Mouse (Mus musculus) layer of hippocampus, postnatal 14 days (tissue): ENCODE measurements around the gene Zg16. TPM values are rescaled to one million over a fixed set of nuclear protein-coding genes. Genes with fewer than 3 reads are reported as not detected.
"Not testable (repeated sequence)": the region's sequence is repeated elsewhere in the genome, so short reads cannot be mapped to it uniquely, and the experiment has no call there.

Source experiments
- DNase-seq, 2 experiments: peaks; one replicate each; pipeline ENCODE4 v3.0.0; 2021 to 2022; ENCODE audit warnings: low spot score in 2 of 2, mixed read lengths in 1 of 2
- total RNA-seq, 2 experiments: library from RNA; stranded (reverse); gene quantifications; 2 replicates each; pipeline ENCODE4 v1.2.3; 2021

Zg16 gene
- total RNA-seq, 2 experiments from 2014 or later, result not detected

DNA sequence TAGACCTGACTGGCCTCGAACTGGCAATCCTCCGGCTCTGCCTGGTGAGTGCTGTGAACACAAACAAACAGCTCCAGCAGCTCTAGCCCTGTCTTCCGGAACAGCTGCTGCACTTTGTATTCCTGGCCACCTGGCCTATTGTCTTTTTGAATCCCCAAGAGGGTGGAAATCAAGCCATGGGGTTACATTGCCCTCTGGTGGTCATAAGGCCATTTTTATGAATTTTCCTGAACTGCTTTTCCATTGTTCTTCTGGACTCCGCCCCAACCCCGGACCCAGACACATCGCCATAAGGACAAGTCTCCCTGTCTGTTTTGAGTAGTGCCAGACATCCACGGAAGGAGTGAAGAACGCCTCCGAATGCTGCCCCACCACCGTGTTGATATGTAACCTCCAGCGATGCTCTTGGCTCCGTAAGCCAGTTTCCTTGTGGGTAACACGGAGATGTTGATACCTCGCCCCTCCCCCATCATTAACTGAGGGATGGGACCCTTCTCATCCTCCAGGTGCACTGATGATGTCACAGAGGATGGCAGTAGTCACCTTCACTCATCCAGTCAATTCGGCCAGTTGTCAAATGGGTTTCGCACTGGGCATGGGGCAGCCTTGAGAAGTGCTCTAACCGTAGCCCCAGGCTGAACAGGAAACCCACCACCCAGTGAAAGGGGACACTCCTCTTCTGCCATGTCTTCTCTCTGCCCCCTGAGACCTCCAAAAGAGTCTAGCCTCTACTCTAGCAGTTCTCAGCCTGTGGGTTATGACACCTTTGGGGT lies 17.6 kb upstream of the Zg16 start:
- DNase-seq, result peak; percentile 76 to 87

GRCm38 (mm10) chr7:127103960-127104359 lies 16.8 kb upstream of the Zg16 start:
- DNase-seq, result no peak

GRCm38 (mm10) chr7:127102148-127102547 lies 15.0 kb upstream of the Zg16 start:
- no peak for DNase-seq

GRCm38 (mm10) chr7:127101451-127102016 lies 14.4 kb upstream of the Zg16 start:
- no peak for DNase-seq

DNA sequence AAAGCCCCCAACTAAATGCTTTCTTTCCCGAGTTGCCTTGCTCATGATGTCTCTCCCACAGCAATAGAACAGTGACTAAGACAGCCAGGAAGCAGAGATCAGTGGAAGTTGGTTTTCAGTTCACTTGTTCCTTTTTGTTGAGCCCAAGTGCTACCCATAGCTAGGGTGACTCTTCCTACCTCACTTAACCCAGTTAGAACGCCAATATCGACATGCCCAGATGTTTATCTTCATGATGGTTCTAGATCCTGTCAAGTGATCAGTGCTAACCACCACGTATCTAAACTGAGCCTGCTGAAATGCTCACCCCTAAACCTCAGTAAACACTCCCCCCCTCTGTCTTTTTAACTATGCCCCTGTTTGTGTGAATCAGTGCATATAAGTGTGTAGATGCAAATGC lies 12.4 kb upstream of the Zg16 start:
- DNase-seq, result no peak

- DNase-seq, result no peak
Observed at GRCm38 (mm10) chr7:127098950-127099349, 11.8 kb upstream of the Zg16 start.

DNA sequence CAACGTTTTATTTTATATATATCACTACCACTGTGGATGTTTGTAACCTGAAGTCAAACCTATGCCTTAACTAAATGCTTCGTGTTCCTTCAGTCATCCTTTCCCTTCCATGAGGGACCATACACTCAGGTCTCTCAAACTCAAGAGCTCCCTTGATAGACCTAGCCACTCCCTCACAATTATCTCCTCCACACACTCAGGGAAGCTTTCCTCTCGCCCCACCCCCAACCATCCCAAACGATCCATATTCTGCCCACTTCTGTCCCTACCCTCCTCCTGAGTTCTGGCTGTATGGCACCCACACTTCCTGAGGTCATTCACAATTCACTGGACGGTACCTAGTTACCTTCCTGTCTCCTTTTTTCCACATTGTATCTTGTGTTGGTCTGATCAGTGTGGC lies 11.4 kb upstream of the Zg16 start:
- no peak for DNase-seq

DNA sequence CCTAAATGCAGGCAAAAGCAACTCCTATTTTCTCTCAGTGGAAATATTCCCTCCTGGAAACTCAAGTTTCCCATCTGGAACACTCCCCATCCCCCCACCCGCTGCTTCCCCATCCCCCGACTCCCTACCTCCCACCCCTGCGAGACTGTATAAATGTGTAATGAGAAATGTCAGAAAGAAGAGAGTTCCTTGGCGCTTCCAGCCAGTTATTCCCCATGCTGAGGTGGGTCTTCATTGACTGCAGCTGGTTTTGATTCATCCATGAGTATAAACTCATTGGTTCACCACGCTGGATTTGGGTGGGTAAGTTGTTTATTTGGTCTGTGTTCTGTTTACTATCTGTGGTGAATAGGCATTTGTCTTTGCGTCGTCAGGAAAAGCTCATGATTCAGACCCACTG lies 9.3 kb upstream of the Zg16 start:
- DNase-seq, result no peak

- DNase-seq, result no peak
Observed at GRCm38 (mm10) chr7:127093914-127094313, 6.8 kb upstream of the Zg16 start.

DNA sequence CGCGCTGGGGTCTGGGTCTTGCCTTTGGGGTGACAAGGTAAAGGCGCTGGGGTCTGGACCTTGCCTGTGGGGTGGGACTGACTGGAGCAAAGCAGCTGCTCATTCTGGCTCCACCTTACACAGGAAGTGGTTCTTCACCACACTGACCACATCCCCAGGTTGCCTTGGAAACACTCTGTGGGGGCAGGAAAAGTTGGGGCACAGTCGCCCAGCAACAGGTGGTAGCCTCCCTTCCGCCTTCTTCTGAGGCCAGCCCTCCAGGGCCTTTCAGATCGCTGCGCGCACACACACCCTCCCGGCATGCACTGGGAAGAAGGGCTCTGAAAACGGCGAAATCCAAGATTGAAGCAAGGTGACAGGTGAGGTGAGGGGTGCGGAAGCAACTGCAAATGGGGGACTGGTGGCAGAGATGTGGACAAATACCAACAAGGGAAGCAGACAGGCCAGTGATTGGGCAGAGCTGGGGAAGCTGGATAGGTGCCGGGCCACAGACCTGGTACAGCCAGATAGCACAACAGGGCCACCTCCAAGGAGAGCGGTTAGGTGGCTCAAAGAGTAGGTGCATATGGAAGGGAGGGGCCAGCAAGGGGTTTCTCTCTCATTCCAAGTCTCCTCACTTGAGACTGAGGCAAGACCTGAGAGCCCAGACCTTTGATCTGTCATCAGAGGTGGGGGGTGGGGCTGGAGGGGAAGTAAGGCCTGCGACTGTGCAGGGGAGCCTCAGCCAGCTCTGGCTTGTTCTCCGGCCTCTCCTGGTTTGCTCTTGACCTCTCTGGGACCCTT lies 4.2 kb upstream of the Zg16 start, which contains the start of gene AI467606:
TSS of gene AI467606 (plus strand) at position 246 of the 783 bp plus-strand sequence.
- DNase-seq, result peak in 1 of 2 experiments; percentile 34

DNA sequence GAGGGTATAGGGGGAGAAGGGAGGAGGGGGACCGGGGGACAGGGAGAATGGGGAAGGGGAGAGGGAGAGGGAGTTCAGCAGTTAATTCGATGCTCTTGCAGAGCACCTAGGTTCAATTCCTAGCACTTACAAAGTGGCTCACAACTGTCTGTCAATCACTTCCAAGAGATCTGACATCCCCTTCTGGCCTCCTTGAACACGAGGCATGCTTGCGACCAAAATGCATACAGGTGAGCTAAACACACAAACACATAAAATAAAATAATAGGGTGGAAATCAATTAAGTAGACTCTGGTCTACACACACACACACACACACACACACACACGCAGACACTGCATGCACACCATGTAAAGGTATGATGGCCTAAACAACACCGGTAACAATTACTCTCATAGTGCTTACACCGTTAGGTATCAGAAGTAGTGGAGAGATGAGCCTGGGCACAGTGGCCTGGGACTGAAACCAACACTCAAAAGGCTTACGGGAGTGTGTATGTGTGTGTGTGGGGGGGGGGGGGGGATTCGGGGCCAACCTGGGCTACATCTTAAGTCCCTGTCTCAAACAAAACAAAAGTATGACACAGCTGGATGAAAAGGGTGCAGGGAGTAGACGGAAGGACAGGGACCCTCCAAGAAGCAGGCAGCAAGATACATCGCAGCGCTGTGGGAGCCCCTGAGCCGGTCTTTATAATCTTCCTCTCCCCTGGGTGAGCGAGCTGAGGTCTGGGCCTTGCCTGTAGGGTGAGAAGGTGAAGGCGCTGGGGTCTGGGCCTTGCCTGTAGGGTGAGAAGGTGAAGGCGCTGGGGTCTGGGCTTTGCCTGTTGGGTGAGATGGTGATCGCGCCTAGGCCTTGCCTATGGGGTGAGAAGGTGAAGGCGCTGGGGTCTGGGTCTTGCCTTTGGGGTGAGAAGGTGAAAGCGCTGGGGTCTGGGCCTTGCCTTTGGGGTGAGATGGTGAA lies 3.3 kb upstream of the Zg16 start:
- no peak for DNase-seq

- DNase-seq, result no peak
Observed at GRCm38 (mm10) chr7:127088901-127089845, 2.0 kb upstream of the Zg16 start.

GRCm38 (mm10) chr7:127088083-127088482 lies 955 bp upstream of the Zg16 start:
- DNase-seq, result no peak

GRCm38 (mm10) chr7:127085751-127086150 lies 1.4 kb downstream of the Zg16 start:
- not testable (repeated sequence) for DNase-seq

DNA sequence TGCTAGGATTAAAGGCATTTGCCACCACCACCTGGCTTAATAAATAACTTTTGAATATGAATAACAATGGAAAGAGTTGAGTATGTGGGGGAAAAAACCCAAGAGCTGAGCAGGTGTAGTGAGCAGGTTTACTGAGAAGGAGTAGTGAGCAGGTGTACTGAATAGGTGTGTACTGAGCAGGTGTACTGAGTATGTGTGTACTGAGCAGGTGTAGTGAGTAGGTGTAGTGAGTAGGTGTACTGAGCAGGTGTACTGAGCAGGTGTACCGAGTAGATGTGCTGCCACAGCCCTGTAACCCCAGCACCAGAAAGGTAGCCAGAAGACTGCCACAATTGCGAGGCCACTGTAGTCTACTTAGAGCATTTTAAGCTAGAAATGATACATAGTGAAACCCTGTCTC lies 2.3 kb downstream of the Zg16 start:
- DNase-seq, result no peak

DNA sequence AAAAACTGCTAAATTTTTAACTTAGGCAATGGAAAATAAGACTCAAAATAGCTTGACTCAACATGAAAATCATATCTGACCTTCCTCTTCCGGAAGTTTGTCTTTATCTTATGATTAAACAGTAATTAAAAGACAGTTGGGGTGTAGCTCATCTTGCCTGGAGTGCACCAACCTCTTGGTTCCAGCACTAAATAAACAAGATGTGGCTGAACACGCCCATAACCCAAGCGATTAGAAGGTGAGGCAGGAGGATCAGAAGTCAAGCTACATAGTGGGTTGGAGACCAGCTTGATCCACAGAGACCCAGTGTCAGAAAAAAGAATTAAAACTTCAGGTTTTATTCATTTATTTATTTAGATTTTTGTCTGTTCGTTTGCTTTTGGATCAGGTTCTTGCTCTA lies 3.4 kb downstream of the Zg16 start:
- DNase-seq, result no peak

GRCm38 (mm10) chr7:127082995-127083394 lies 4.1 kb downstream of the Zg16 start:
- DNase-seq, result no peak

- DNase-seq, result no peak
Observed at GRCm38 (mm10) chr7:127082271-127082670, 4.9 kb downstream of the Zg16 start.

DNA sequence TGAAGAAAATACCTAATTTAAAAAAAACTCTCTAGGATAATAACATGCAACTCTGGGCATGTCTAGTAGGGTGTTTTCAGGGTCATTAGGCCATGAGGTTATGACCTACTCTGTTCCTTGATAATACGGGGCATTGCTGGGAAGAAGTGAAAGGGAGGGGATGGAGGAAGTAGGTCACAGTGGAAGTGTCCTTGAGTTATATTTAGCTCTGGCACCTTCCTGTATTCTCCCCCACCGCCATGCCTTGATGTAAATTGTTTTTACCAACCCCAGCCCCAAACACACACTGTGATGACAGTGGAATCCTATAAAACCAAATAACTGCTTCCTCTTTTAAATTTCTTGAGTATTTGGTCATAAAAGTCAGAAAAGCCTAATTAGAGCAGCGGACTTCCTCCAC lies 7.1 kb downstream of the Zg16 start:
- DNase-seq, result no peak

- no peak for DNase-seq
Observed at GRCm38 (mm10) chr7:127077692-127078091, 9.4 kb downstream of the Zg16 start.
